ENCODE assay signal across 11 mouse cellular contexts in genomic region chr15:84535953-84536352, GRCm38 (mm10). TPM values are rescaled to one million over a fixed set of nuclear protein-coding genes. Genes with fewer than 3 reads are reported as not detected.
A peak's percentile ranks its signal among the peaks of the same experiment; 100 is the strongest.
DNase-seq lines count a peak whose midpoint lies in the region; ATAC-seq and TF ChIP-seq lines count a peak whose summit lies in the region.
"Had no signal": no experiment of that assay in that cellular context is flagged by ENCODE, and none has a peak within 500 bp of the region (broad histone marks: within the 10 kb centered on the region; RNA-seq: fewer than 3 reads in every experiment).

No protein-coding gene starts in this region.

- H3K27ac ChIP-seq in layer of hippocampus, adult 2 months = no peak overlapping the region
- H3K27ac ChIP-seq in midbrain, embryonic 13.5 days = no peak overlapping the region
- H3K27ac ChIP-seq: embryonic facial prominence, embryonic 15.5 days; limb, embryonic 13.5 days had no signal

- H3K27me3 ChIP-seq in E14TG2a.4 (ENCODE audit: insufficient read depth, low read length) = peaks cover 6% of the 10 kb centered on the region; the same call in 1 of the 2 replicates
- H3K27me3 ChIP-seq in midbrain, embryonic 13.5 days = no peaks in the 10 kb centered on the region
- H3K27me3 ChIP-seq: embryonic facial prominence, embryonic 15.5 days; limb, embryonic 13.5 days had no signal

- H3K4me3 ChIP-seq in layer of hippocampus, adult 2 months = no peak overlapping the region
- H3K4me3 ChIP-seq in E14TG2a.4 (replicated peaks; ENCODE audit: low read length) = no peak overlapping the region
- no peak overlapping the region for H3K4me3 ChIP-seq in midbrain, embryonic 13.5 days (replicated peaks)
- H3K4me3 ChIP-seq: embryonic facial prominence, embryonic 15.5 days; limb, embryonic 13.5 days had no signal

- ATAC-seq in midbrain, embryonic 13.5 days = no peak

- no peaks in the 10 kb centered on the region for H3K36me3 ChIP-seq in E14TG2a.4 (ENCODE audit: insufficient read depth, low read length)
- no peaks in the 10 kb centered on the region for H3K36me3 ChIP-seq in midbrain, embryonic 13.5 days
- H3K36me3 ChIP-seq: embryonic facial prominence, embryonic 15.5 days; limb, embryonic 13.5 days had no signal

- no peaks in the 10 kb centered on the region for H3K9me3 ChIP-seq in E14TG2a.4 (ENCODE audit: low read length)
- H3K9me3 ChIP-seq in midbrain, embryonic 13.5 days = peaks cover 9% of the 10 kb centered on the region; the same call in 1 of the 2 replicates
- H3K9me3 ChIP-seq: embryonic facial prominence, embryonic 15.5 days had no signal

- H3K4me2 ChIP-seq in midbrain, embryonic 13.5 days (replicated peaks) = no peak overlapping the region
- H3K4me2 ChIP-seq: embryonic facial prominence, embryonic 15.5 days; limb, embryonic 13.5 days had no signal

- no peak overlapping the region for H3K9ac ChIP-seq in midbrain, embryonic 13.5 days (replicated peaks)
- H3K9ac ChIP-seq: embryonic facial prominence, embryonic 15.5 days; limb, embryonic 13.5 days had no signal

- peaks cover 16% of the 10 kb centered on the region for H3K4me1 ChIP-seq in E14TG2a.4 (replicated peaks; ENCODE audit: low read depth, low read length)
- H3K4me1 ChIP-seq in midbrain, embryonic 13.5 days (replicated peaks) = peaks cover 15% of the 10 kb centered on the region
- H3K4me1 ChIP-seq: embryonic facial prominence, embryonic 15.5 days had no signal

- DNase-seq in layer of hippocampus, adult 2 months (ENCODE audit: low spot score in 2 of 2) = no peak
- DNase-seq in layer of hippocampus, postnatal 14 days (ENCODE audit: low spot score in 2 of 2) = no peak
- peak; percentile 69 for DNase-seq in R1 (ENCODE audit: low read depth, low spot score)
- DNase-seq in naive thymus-derived CD4-positive, alpha-beta T cell, adult 2 months (ENCODE audit: low read depth) = peak; percentile 50
- no peak for DNase-seq in right cerebral cortex, adult 18-20 months
- DNase-seq in layer of hippocampus, adult 9-11 months = no peak
- DNase-seq: kidney, adult 11 months had no signal

- WGBS in midbrain, embryonic 13.5 days = 90% methylated on average over 2 of the region's 2 CpGs

- peak; percentile 75 for TF ChIP-seq CTCF in layer of hippocampus, adult 2 months (conservative IDR thresholded peaks at IDR 0.05)
- TF ChIP-seq CTCF in E14TG2a.4 (conservative IDR thresholded peaks at IDR 0.05; ENCODE audit: low read length) = peak; percentile 90

RNA-seq across cellular contexts. Expression of gene Rtl6, which starts 21.7 kb away (rescaled TPM):
- total RNA-seq in layer of hippocampus, adult 2 months (2021) = 10 to 100 TPM; 55.2 to 56.7 TPM
- total RNA-seq in layer of hippocampus, postnatal 14 days (2021) = 10 to 100 TPM; 61.3 to 62.0 TPM
- 57.8 and 62.2 TPM in 2 replicates for polyA plus RNA-seq in midbrain, embryonic 13.5 days (2015; fragmentation: Nextera tagmentation; extraction: Ambion mirVana)

Comparison
In these comparisons a context has a peak if more than half of its experiments do, and no peak if none do; other contexts are left out.
1. DNase-seq: peak in R1 (single experiment) and naive thymus-derived CD4-positive, alpha-beta T cell, adult 2 months (single experiment); none in layer of hippocampus, adult 2 months (0 of 2), layer of hippocampus, postnatal 14 days (0 of 2), right cerebral cortex, adult 18-20 months (single experiment) and layer of hippocampus, adult 9-11 months (single experiment).